Mouse (Mus musculus) heart, embryonic 11.5 days (tissue): ENCODE data around the gene Fam163b. TPM values are rescaled to one million over a fixed set of nuclear protein-coding genes. Genes with fewer than 3 reads are reported as not detected.

Experiments used
- ATAC-seq: fragments of 200-750 bp; cut with Nextera tagmentation; replicated peaks from 2 replicates; pipeline ENCODE4 v1.8.0; 2017; ENCODE audit warnings: moderate library complexity; ENCODE audit not compliant: insufficient number of reproducible peaks, low FRiP score, low TSS enrichment
- H3K27ac ChIP-seq: fragments of 300-500 bp; sonication (generic); 2 replicates; pipeline ENCODE4 v1.5.1; 2014; ENCODE audit warnings: mild to moderate bottlenecking, low read depth, low read length
- H3K27me3 ChIP-seq: fragments of 300-500 bp; sonication (generic); 2 replicates; pipeline ENCODE4 v1.6.1; 2014; ENCODE audit warnings: mild to moderate bottlenecking, low read length, mixed read lengths; ENCODE audit not compliant: control insufficient read depth, insufficient read depth
- H3K36me3 ChIP-seq: fragments of 300-500 bp; sonication (generic); 2 replicates; pipeline ENCODE4 v1.6.1; 2014; ENCODE audit warnings: mild to moderate bottlenecking, low read length, moderate library complexity, mixed read lengths; ENCODE audit not compliant: control insufficient read depth, insufficient read depth
- H3K4me1 ChIP-seq: fragments of 300-500 bp; sonication (generic); 2 replicates; pipeline ENCODE4 v1.6.1; 2014; ENCODE audit warnings: low read length; ENCODE audit not compliant: control insufficient read depth, insufficient read depth
- H3K4me2 ChIP-seq: fragments of 300-500 bp; sonication (generic); 2 replicates; pipeline ENCODE4 v1.6.1; 2014; ENCODE audit warnings: mild to moderate bottlenecking, moderate library complexity
- H3K4me3 ChIP-seq: fragments of 300-500 bp; sonication (generic); 2 replicates; pipeline ENCODE4 v1.5.1; 2014; ENCODE audit warnings: low read depth, low read length
- H3K9ac ChIP-seq: fragments of 300-500 bp; sonication (generic); 2 replicates; pipeline ENCODE4 v1.6.1; 2014; ENCODE audit warnings: mild to moderate bottlenecking, low read depth, low read length, moderate library complexity
- H3K9me3 ChIP-seq: fragments of 300-500 bp; sonication (generic); replicated peaks from 2 replicates; pipeline ENCODE4 v1.6.1; 2016; ENCODE audit warnings: low read length; ENCODE audit not compliant: control insufficient read depth
- WGBS: fragments of 180-500 bp; shearing (Covaris S2); extraction: QIAGEN DNeasy Blood & Tissue Kit; methylation state at CpG from one replicate; pipeline ENCODE4 v1.1.7; 2014; ENCODE audit not compliant: insufficient replicate concordance; 5-methylcytosine and 5-hydroxymethylcytosine counted together
- polyA plus RNA-seq: library from polyadenylated mRNA; unstranded; fragments of >200 nt; fragmentation: Nextera tagmentation; extraction: Ambion mirVana; gene quantifications from 2 replicates; pipeline ENCODE4 v1.2.1, GENCODE M21; 2014

Fam163b gene
- polyA plus RNA-seq, result 0.39 and 0.54 TPM in 2 replicates

- H3K9ac ChIP-seq, result no peak within 1 kb of the TSS
- peak within 1 kb of the TSS; percentile 89 for H3K4me2 ChIP-seq
- H3K4me1 ChIP-seq, result peaks cover 6% of the 10 kb centered on the region; the same call in 1 of the 2 replicates
- no peaks in the 10 kb centered on the region for H3K9me3 ChIP-seq
- H3K27me3 ChIP-seq, result peaks cover 56% of the 10 kb centered on the region
- H3K27ac ChIP-seq, result no peak within 1 kb of the TSS
- no peak for ATAC-seq
- peak within 1 kb of the TSS; percentile 49 for H3K4me3 ChIP-seq
- no peaks in the 10 kb centered on the region for H3K36me3 ChIP-seq
- WGBS, result under 1% methylated on average over 59 of the region's 62 CpGs
Observed at GRCm38 (mm10) chr2:27141950-27142693, at the start of gene Fam163b. TSS of gene Fam163b (minus strand) at chr2:27142491.

GRCm38 (mm10) chr2:27189994-27190393, 47.7 kb upstream of the Fam163b start:
- no peak overlapping the region for H3K4me3 ChIP-seq
- peaks cover 4% of the 10 kb centered on the region for H3K27me3 ChIP-seq
- H3K9ac ChIP-seq, result no peak overlapping the region
- H3K4me2 ChIP-seq, result no peak overlapping the region
- H3K9me3 ChIP-seq, result no peaks in the 10 kb centered on the region
- H3K36me3 ChIP-seq, result no peaks in the 10 kb centered on the region
- ATAC-seq, result no peak
- WGBS, result 56% methylated on average over 4 of the region's 4 CpGs
- peaks cover 3% of the 10 kb centered on the region; the same call in 1 of the 2 replicates for H3K4me1 ChIP-seq
- no peak overlapping the region for H3K27ac ChIP-seq

GRCm38 (mm10) chr2:27187531-27187930, 45.2 kb upstream of the Fam163b start:
- peaks cover 4% of the 10 kb centered on the region for H3K27me3 ChIP-seq
- H3K9ac ChIP-seq, result no peak overlapping the region
- WGBS, result 61% methylated on average over 6 of the region's 6 CpGs
- no peak overlapping the region for H3K4me3 ChIP-seq
- H3K27ac ChIP-seq, result no peak overlapping the region
- peaks cover 20% of the 10 kb centered on the region for H3K4me1 ChIP-seq
- no peak overlapping the region for H3K4me2 ChIP-seq
- H3K36me3 ChIP-seq, result no peaks in the 10 kb centered on the region
- ATAC-seq, result no peak
- no peaks in the 10 kb centered on the region for H3K9me3 ChIP-seq

- peaks cover 3% of the 10 kb centered on the region for H3K27me3 ChIP-seq
- no peak overlapping the region for H3K4me3 ChIP-seq
- H3K4me2 ChIP-seq, result no peak overlapping the region
- H3K9me3 ChIP-seq, result no peaks in the 10 kb centered on the region
- H3K36me3 ChIP-seq, result no peaks in the 10 kb centered on the region
- 50% methylated on average over 12 of the region's 12 CpGs for WGBS
- ATAC-seq, result 0 out of 2 replicates have a peak, but pooled peaks have one; percentile 9
- no peak overlapping the region for H3K27ac ChIP-seq
- H3K9ac ChIP-seq, result no peak overlapping the region
- peaks cover 52% of the 10 kb centered on the region for H3K4me1 ChIP-seq
Observed at GRCm38 (mm10) chr2:27183734-27184133, 41.4 kb upstream of the Fam163b start.

- Histone ChIP-seq H3K27ac (peak overlapping the region; percentile 74), H3K4me1 (peaks cover 50% of the 10 kb centered on the region), H3K9ac (peak overlapping the region; percentile 34; the same call in 1 of the 2 replicates), H3K4me2 (no peak overlapping the region), H3K36me3 (no peaks in the 10 kb centered on the region), H3K27me3 (no peaks in the 10 kb centered on the region), H3K9me3 (no peaks in the 10 kb centered on the region), H3K4me3 (no peak overlapping the region)
- 27% methylated on average over 4 of the region's 4 CpGs for WGBS
- ATAC-seq, result peak; percentile 36; the same call in 1 of the 2 replicates
Observed at GRCm38 (mm10) chr2:27181907-27182306, 39.6 kb upstream of the Fam163b start.

- Histone ChIP-seq H3K27me3 (no peaks in the 10 kb centered on the region), H3K9ac (no peak overlapping the region)
Observed at GRCm38 (mm10) chr2:27179101-27179500, 36.8 kb upstream of the Fam163b start.

GRCm38 (mm10) chr2:27175696-27176267, 33.5 kb upstream of the Fam163b start:
- no peak overlapping the region for H3K4me3 ChIP-seq
- no peak for ATAC-seq
- no peaks in the 10 kb centered on the region for H3K9me3 ChIP-seq
- no peaks in the 10 kb centered on the region for H3K36me3 ChIP-seq
- H3K27me3 ChIP-seq, result no peaks in the 10 kb centered on the region
- peaks cover 22% of the 10 kb centered on the region for H3K4me1 ChIP-seq
- H3K9ac ChIP-seq, result no peak overlapping the region
- H3K4me2 ChIP-seq, result no peak overlapping the region
- WGBS, result 74% methylated on average over 10 of the region's 10 CpGs
- H3K27ac ChIP-seq, result no peak overlapping the region

More at GRCm38 (mm10) chr2:27179101-27179500, 36.8 kb upstream of the Fam163b start:
- WGBS, result 46% methylated on average over 8 of the region's 8 CpGs
- H3K36me3 ChIP-seq, result no peaks in the 10 kb centered on the region
- H3K4me2 ChIP-seq, result no peak overlapping the region
- no peaks in the 10 kb centered on the region for H3K9me3 ChIP-seq
- peak; percentile 25; the same call in 1 of the 2 replicates for ATAC-seq
- peak overlapping the region; percentile 22; the same call in 1 of the 2 replicates for H3K27ac ChIP-seq
- H3K4me1 ChIP-seq, result peaks cover 53% of the 10 kb centered on the region
- no peak overlapping the region for H3K4me3 ChIP-seq

GRCm38 (mm10) chr2:27174242-27174641, 32.0 kb upstream of the Fam163b start:
- no peak overlapping the region for H3K4me3 ChIP-seq
- no peaks in the 10 kb centered on the region for H3K27me3 ChIP-seq
- no peak for ATAC-seq
- WGBS, result 74% methylated on average over 2 of the region's 2 CpGs
- no peak overlapping the region for H3K4me2 ChIP-seq
- H3K9me3 ChIP-seq, result no peaks in the 10 kb centered on the region
- peaks cover 12% of the 10 kb centered on the region for H3K4me1 ChIP-seq
- no peak overlapping the region for H3K27ac ChIP-seq
- H3K9ac ChIP-seq, result no peak overlapping the region
- H3K36me3 ChIP-seq, result no peaks in the 10 kb centered on the region
